Mouse (Mus musculus): ENCODE data around the gene Ercc1.

DNA sequence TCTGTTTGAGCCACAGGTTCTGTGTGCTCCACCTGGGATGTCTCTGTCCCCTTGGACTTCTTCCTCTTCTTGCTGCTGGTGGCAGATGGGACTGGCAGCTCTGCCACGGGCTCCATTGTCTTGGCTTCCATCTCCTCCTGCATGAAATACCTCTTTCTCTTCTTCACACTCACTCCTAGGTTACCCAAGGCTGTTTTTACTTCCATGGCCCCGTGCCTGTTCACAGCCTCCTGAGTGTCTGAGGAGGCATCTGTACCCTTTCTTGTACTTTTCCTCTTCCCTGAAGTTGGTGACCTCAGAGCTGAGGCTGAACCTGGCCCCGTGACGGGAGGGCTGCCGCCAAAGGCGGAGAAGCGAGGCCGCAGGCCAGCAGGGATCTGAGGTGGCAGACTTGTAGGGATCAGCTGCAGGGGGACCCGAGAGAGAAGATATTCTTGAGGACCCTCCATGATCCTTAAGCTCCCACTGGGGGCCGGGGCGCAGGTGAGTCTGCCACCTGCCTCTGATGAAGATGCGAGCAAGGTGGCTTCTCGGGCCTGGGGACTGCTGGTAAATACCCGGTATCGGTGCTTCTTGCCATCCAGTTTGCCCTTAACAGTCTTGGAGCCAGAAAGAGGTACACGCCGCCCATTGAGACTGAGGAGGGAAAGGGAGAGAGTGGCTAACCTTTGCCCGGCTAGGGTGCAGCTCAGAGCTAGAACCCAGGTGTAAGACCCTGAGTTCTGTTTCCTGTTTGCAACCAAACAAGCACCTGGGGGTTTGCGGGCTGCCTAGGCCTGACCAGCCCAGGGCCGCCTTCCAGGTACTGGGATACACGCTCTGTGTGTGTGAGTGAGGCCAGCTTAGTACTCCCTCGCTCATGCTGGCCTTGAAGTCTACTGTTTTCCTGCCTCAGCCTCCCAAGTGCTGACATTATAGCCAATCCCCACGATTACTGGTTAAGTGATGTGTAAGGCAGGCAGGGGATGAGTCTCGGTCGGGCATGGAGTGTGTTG is 13.1 kb downstream of the Ercc1 start:
- no peak for TF ChIP-seq CTCF (IDR thresholded peaks at IDR 0.05; ENCODE audit: low read depth, low read length)
- TF ChIP-seq POLR2A (IDR thresholded peaks at IDR 0.05; ENCODE audit: extremely low read depth, insufficient read depth, low read length): no peak
